In the genomic region with DNA sequence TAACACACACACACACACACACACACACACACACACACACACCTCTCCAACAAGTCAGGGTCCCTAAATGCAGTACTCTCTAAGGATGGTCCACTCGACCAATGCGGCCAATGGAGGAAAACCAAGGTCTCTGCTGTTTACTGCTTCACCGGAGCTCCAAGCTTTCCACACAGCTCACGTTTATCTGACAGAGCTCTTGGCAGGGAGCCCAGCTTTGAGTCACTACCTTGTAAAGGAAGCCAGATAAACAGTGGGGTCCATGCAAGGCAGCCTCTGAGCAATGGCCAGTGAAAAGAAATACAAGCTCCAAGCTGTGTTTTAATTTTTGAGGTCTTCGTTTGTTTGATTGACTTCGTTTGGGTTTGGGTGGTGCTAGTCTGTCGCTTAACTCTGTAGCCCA, we compare ENCODE assay signal across 8 mouse cellular contexts.
DNase-seq lines count a peak whose midpoint lies in the region; ATAC-seq and TF ChIP-seq lines count a peak whose summit lies in the region.

No protein-coding gene starts in this region.

- 0 out of 2 replicates have a peak, but pooled peaks have one; percentile 49 for ATAC-seq in hindbrain, embryonic 13.5 days (ENCODE audit: low FRiP score)
- ATAC-seq in hindbrain, embryonic 11.5 days (ENCODE audit: low FRiP score): no peak
- ATAC-seq in heart, embryonic 12.5 days (ENCODE audit: insufficient number of reproducible peaks, low FRiP score): peak; percentile 88
- peak; percentile 85 for ATAC-seq in kidney, embryonic 16.5 days (ENCODE audit: low FRiP score, low TSS enrichment)
- peak; percentile 70 for ATAC-seq in lung, embryonic 14.5 days (ENCODE audit: insufficient read depth)

- H3K27me3 ChIP-seq in hindbrain, embryonic 13.5 days: peaks cover 29% of the 10 kb centered on the region
- peaks cover 7% of the 10 kb centered on the region for H3K27me3 ChIP-seq in hindbrain, embryonic 11.5 days (ENCODE audit: control insufficient read depth, insufficient read depth, low read length)
- H3K27me3 ChIP-seq in cerebellum, adult 2 months (ENCODE audit: control insufficient read depth, insufficient read depth, low read length): no peaks in the 10 kb centered on the region
- peaks cover 36% of the 10 kb centered on the region for H3K27me3 ChIP-seq in heart, embryonic 12.5 days (replicated peaks)
- H3K27me3 ChIP-seq in kidney, embryonic 16.5 days (ENCODE audit: insufficient read depth, low read length): peaks cover 17% of the 10 kb centered on the region
- H3K27me3 ChIP-seq in lung, embryonic 14.5 days (ENCODE audit: insufficient read depth, low read length): no peaks in the 10 kb centered on the region

- no peaks in the 10 kb centered on the region for H3K36me3 ChIP-seq in hindbrain, embryonic 13.5 days
- no peaks in the 10 kb centered on the region for H3K36me3 ChIP-seq in hindbrain, embryonic 11.5 days (ENCODE audit: control insufficient read depth, insufficient read depth, low read length)
- no peaks in the 10 kb centered on the region for H3K36me3 ChIP-seq in heart, embryonic 12.5 days
- no peaks in the 10 kb centered on the region for H3K36me3 ChIP-seq in kidney, embryonic 16.5 days (ENCODE audit: insufficient read depth, low read length)
- no peaks in the 10 kb centered on the region for H3K36me3 ChIP-seq in lung, embryonic 14.5 days (ENCODE audit: insufficient read depth)

- H3K4me2 ChIP-seq in hindbrain, embryonic 13.5 days: no peak overlapping the region
- H3K4me2 ChIP-seq in hindbrain, embryonic 11.5 days (replicated peaks; ENCODE audit: low read depth, low read length): no peak overlapping the region
- peak overlapping the region; percentile 24 for H3K4me2 ChIP-seq in heart, embryonic 12.5 days
- H3K4me2 ChIP-seq in kidney, embryonic 16.5 days (replicated peaks; ENCODE audit: low read depth, low read length): no peak overlapping the region
- no peak overlapping the region for H3K4me2 ChIP-seq in lung, embryonic 14.5 days

- H3K4me1 ChIP-seq in hindbrain, embryonic 13.5 days (replicated peaks): peaks cover 25% of the 10 kb centered on the region
- H3K4me1 ChIP-seq in hindbrain, embryonic 11.5 days (replicated peaks; ENCODE audit: control insufficient read depth, insufficient read depth, low read length): no peaks in the 10 kb centered on the region
- H3K4me1 ChIP-seq in cerebellum, adult 2 months (ENCODE audit: control insufficient read depth, insufficient read depth, low read length): peaks cover 20% of the 10 kb centered on the region; the same call in 1 of the 2 replicates
- peaks cover 48% of the 10 kb centered on the region for H3K4me1 ChIP-seq in heart, embryonic 12.5 days (replicated peaks)
- peaks cover 18% of the 10 kb centered on the region for H3K4me1 ChIP-seq in kidney, embryonic 16.5 days (ENCODE audit: insufficient read depth, low read length)
- H3K4me1 ChIP-seq in lung, embryonic 14.5 days (ENCODE audit: insufficient read depth): peaks cover 24% of the 10 kb centered on the region

- no peak overlapping the region for H3K9ac ChIP-seq in hindbrain, embryonic 13.5 days
- no peak overlapping the region for H3K9ac ChIP-seq in hindbrain, embryonic 11.5 days (ENCODE audit: low read depth, low read length)
- H3K9ac ChIP-seq in heart, embryonic 12.5 days: no peak overlapping the region
- no peak overlapping the region for H3K9ac ChIP-seq in kidney, embryonic 16.5 days (replicated peaks; ENCODE audit: low read length)
- H3K9ac ChIP-seq in lung, embryonic 14.5 days: no peak overlapping the region

- H3K9me3 ChIP-seq in hindbrain, embryonic 13.5 days: no peaks in the 10 kb centered on the region
- no peaks in the 10 kb centered on the region for H3K9me3 ChIP-seq in hindbrain, embryonic 11.5 days (ENCODE audit: control insufficient read depth, low read length)
- no peaks in the 10 kb centered on the region for H3K9me3 ChIP-seq in heart, embryonic 12.5 days (replicated peaks)
- H3K9me3 ChIP-seq in kidney, embryonic 16.5 days (ENCODE audit: low read length): no peaks in the 10 kb centered on the region
- H3K9me3 ChIP-seq in lung, embryonic 14.5 days (ENCODE audit: low read depth, low read length): no peaks in the 10 kb centered on the region

- no peak for DNase-seq in hindbrain, embryonic 11.5 days (ENCODE audit: low spot score)
- DNase-seq in cerebellum, adult 2 months: peak; percentile 82 to 89
- DNase-seq in lung, embryonic 14.5 days: peak; percentile 95
- peak; percentile 70 for DNase-seq in right cerebral cortex, postnatal 4 days
- DNase-seq in thymus, postnatal 4 days: no peak

- no peak overlapping the region for H3K27ac ChIP-seq in hindbrain, embryonic 13.5 days
- H3K27ac ChIP-seq in hindbrain, embryonic 11.5 days (ENCODE audit: low read depth, low read length): no peak overlapping the region
- H3K27ac ChIP-seq in cerebellum, adult 2 months (ENCODE audit: insufficient read depth, low read length): no peak overlapping the region
- peak overlapping the region; percentile 91 for H3K27ac ChIP-seq in heart, embryonic 12.5 days (ENCODE audit: poor library complexity, severe bottlenecking)
- H3K27ac ChIP-seq in kidney, embryonic 16.5 days (ENCODE audit: low read length): peak overlapping the region; percentile 77
- H3K27ac ChIP-seq in lung, embryonic 14.5 days (ENCODE audit: low read depth): peak overlapping the region; percentile 81

- no peak overlapping the region for H3K4me3 ChIP-seq in hindbrain, embryonic 13.5 days
- H3K4me3 ChIP-seq in hindbrain, embryonic 11.5 days (ENCODE audit: low read depth, low read length): no peak overlapping the region
- H3K4me3 ChIP-seq in cerebellum, adult 2 months (replicated peaks; ENCODE audit: insufficient read depth, low read depth, low read length): no peak overlapping the region
- no peak overlapping the region for H3K4me3 ChIP-seq in heart, embryonic 12.5 days
- H3K4me3 ChIP-seq in kidney, embryonic 16.5 days (ENCODE audit: low read length): no peak overlapping the region
- H3K4me3 ChIP-seq in lung, embryonic 14.5 days (ENCODE audit: low read depth, low read length): no peak overlapping the region

- no peak for TF ChIP-seq CTCF in cerebellum, adult 2 months (IDR thresholded peaks at IDR 0.05; ENCODE audit: borderline replicate concordance, insufficient read depth, low read depth, low read length)
- no peak for TF ChIP-seq CTCF in lung, embryonic 14.5 days (IDR thresholded peaks at IDR 0.05; ENCODE audit: low read depth)

- TF ChIP-seq POLR2A in cerebellum, adult 2 months (IDR thresholded peaks at IDR 0.05; ENCODE audit: borderline replicate concordance, insufficient read depth, low read length): no peak

- WGBS in hindbrain, embryonic 13.5 days: 56% methylated on average over 7 of the region's 7 CpGs
- WGBS in hindbrain, embryonic 11.5 days: 85% methylated on average over 7 of the region's 7 CpGs
- WGBS in cerebellum, adult 2 months: 24% methylated on average over 7 of the region's 7 CpGs
- WGBS in heart, embryonic 12.5 days: 17% methylated on average over 7 of the region's 7 CpGs
- WGBS in kidney, embryonic 16.5 days: 23% methylated on average over 7 of the region's 7 CpGs
- WGBS in lung, embryonic 14.5 days: 16% methylated on average over 7 of the region's 7 CpGs

Comparison
In these comparisons a context has a peak if more than half of its experiments do, and no peak if none do; other contexts are left out.
1. H3K27ac ChIP-seq: peak in heart, embryonic 12.5 days (single experiment), kidney, embryonic 16.5 days (single experiment) and lung, embryonic 14.5 days (single experiment); none in hindbrain, embryonic 13.5 days (single experiment), hindbrain, embryonic 11.5 days (single experiment) and cerebellum, adult 2 months (single experiment).
2. DNase-seq: peak in cerebellum, adult 2 months (2 of 2), lung, embryonic 14.5 days (single experiment) and right cerebral cortex, postnatal 4 days (single experiment); none in hindbrain, embryonic 11.5 days (single experiment) and thymus, postnatal 4 days (single experiment).